Mouse (Mus musculus) kidney, embryonic 14.5 days (tissue): ENCODE measurements around the gene Draxin. TPM values are rescaled to one million over a fixed set of nuclear protein-coding genes. Genes with fewer than 3 reads are reported as not detected.

Source experiments
- ATAC-seq: fragments of 200-750 bp; cut with Nextera tagmentation; 2 replicates; pipeline ENCODE4 v1.8.0; 2017; ENCODE audit warnings: moderate number of reproducible peaks, mild to moderate bottlenecking, moderate TSS enrichment, moderate library complexity; ENCODE audit not compliant: low FRiP score, low TSS enrichment
- H3K27ac ChIP-seq: fragments of 300-500 bp; sonication (generic); 2 replicates; pipeline ENCODE4 v1.5.1; 2014; ENCODE audit warnings: low read depth, mild to moderate bottlenecking, low read length, moderate library complexity, mixed read lengths
- H3K27me3 ChIP-seq: fragments of 300-500 bp; sonication (generic); 2 replicates; pipeline ENCODE4 v1.6.1; 2014; ENCODE audit warnings: mild to moderate bottlenecking, low read length; ENCODE audit not compliant: control insufficient read depth, insufficient read depth
- H3K36me3 ChIP-seq: fragments of 300-500 bp; sonication (generic); 2 replicates; pipeline ENCODE4 v1.6.1; 2014; ENCODE audit warnings: low read length, mixed read lengths; ENCODE audit not compliant: control insufficient read depth, insufficient read depth
- H3K4me1 ChIP-seq: fragments of 300-500 bp; sonication (generic); 2 replicates; pipeline ENCODE4 v1.6.1; 2014; ENCODE audit warnings: low read length, mixed read lengths; ENCODE audit not compliant: control insufficient read depth, insufficient read depth
- H3K4me2 ChIP-seq: fragments of 300-500 bp; sonication (generic); replicated peaks from 2 replicates; pipeline ENCODE4 v1.6.1; 2014; ENCODE audit warnings: low read depth, mild to moderate bottlenecking, low read length
- H3K4me3 ChIP-seq: fragments of 300-500 bp; sonication (generic); 2 replicates; pipeline ENCODE4 v1.5.1; 2014; ENCODE audit warnings: mild to moderate bottlenecking, low read length
- H3K9ac ChIP-seq: fragments of 300-500 bp; sonication (generic); 2 replicates; pipeline ENCODE4 v1.6.1; 2014; ENCODE audit warnings: low read depth, mild to moderate bottlenecking, low read length, moderate library complexity
- H3K9me3 ChIP-seq: fragments of 300-500 bp; sonication (generic); 2 replicates; pipeline ENCODE4 v1.6.1; 2016; ENCODE audit warnings: low read length; ENCODE audit not compliant: control insufficient read depth
- WGBS: fragments of 180-500 bp; shearing (Covaris S2); extraction: QIAGEN DNeasy Blood & Tissue Kit; methylation state at CpG from one replicate; pipeline ENCODE4 v1.1.7; 2014; 5-methylcytosine and 5-hydroxymethylcytosine counted together
- polyA plus RNA-seq: library from polyadenylated mRNA; unstranded; fragments of >200 nt; fragmentation: Nextera tagmentation; extraction: Ambion mirVana; gene quantifications from 2 replicates; pipeline ENCODE4 v1.2.1, GENCODE M21; 2014

Draxin gene
- polyA plus RNA-seq, 1 experiment from 2014 or later = 0.80 TPM

GRCm38 (mm10) chr4:148166986-148167385 is 36.5 kb upstream of the Draxin start:
- Histone ChIP-seq H3K9ac (no peak overlapping the region), H3K4me1 (no peaks in the 10 kb centered on the region; the same call in 1 of the 2 replicates), H3K36me3 (no peaks in the 10 kb centered on the region), H3K9me3 (no peaks in the 10 kb centered on the region), H3K4me2 (no peak overlapping the region), H3K27me3 (peaks cover 68% of the 10 kb centered on the region), H3K27ac (no peak overlapping the region), H3K4me3 (0 out of 2 replicates have a peak overlapping the region, but pooled peaks have one; percentile 3)
- 26% methylated on average over 4 of the region's 4 CpGs for WGBS
- ATAC-seq = no peak

DNA sequence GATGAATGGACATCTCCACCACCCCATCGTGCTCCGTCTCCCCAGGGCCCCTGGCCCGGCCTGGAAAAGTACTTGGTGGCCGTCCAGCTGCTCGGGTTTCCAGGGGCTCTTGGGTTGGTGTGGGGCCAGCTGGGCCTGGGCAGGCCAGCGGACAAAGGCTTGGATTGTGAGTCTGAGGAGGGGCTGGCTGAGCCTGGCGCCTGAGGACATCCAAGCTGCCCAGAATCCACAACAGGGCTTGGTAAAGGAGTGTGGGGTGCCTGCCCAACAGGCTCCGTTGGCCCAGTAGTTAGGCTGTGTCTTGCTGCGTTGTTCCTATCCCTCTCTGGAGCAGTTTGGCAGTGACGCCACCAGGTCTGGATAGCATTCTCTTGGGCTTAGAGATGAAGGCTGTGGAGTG is 35.9 kb upstream of the Draxin start:
- H3K27me3 ChIP-seq = peaks cover 68% of the 10 kb centered on the region
- H3K9ac ChIP-seq = no peak overlapping the region
- WGBS = 5% methylated on average over 10 of the region's 10 CpGs
- no peak for ATAC-seq
- H3K4me3 ChIP-seq = 0 out of 2 replicates have a peak overlapping the region, but pooled peaks have one; percentile 3
- no peak overlapping the region for H3K4me2 ChIP-seq
- H3K36me3 ChIP-seq = no peaks in the 10 kb centered on the region
- H3K9me3 ChIP-seq = no peaks in the 10 kb centered on the region
- no peaks in the 10 kb centered on the region; the same call in 1 of the 2 replicates for H3K4me1 ChIP-seq
- H3K27ac ChIP-seq = no peak overlapping the region

DNA sequence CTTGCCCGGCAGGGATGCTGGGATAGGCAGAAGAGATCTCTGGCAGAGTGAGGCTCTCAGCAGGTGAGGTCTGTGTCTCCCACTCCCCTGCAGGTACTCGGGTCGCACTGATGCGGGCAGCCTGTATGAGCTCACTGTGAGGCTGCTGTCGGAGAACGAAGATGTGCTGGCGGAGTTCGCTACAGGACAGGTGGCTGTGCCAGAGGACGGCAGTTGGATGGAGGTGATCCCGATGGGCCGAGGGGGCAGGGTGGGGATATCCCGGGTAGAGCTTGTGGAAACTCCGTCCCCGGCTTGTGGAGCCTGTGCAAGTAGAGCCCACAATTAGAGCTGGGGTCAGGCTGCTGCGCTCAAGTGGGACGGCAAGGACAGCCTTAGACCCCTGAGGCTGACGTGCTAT is 35.1 kb upstream of the Draxin start:
- Histone ChIP-seq H3K4me3 (no peak overlapping the region), H3K36me3 (no peaks in the 10 kb centered on the region), H3K4me1 (no peaks in the 10 kb centered on the region; the same call in none of the 2 replicates), H3K27ac (no peak overlapping the region), H3K27me3 (peaks cover 73% of the 10 kb centered on the region), H3K9ac (no peak overlapping the region), H3K9me3 (no peaks in the 10 kb centered on the region), H3K4me2 (no peak overlapping the region)
- 3% methylated on average over 17 of the region's 17 CpGs for WGBS
- no peak for ATAC-seq

DNA sequence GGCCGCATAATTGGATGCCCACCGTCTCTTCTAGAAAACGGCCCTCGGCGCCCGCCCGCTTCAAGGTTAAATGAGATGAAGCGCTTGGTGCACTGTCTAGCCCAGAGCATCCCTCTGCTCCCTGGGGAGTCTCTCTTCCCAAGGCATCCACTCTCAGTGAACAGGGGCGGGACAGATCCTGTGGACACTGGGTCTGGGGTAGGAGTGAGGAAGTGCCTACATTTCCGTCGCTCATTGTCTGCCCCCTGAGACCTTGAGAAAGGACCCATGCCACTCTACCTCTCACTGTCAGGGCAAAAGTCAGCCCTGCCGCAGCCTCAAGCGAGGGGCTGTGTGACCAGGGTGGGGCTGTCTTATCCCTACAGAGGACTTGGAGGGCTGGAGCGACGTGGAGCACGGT is 34.0 kb upstream of the Draxin start:
- no peaks in the 10 kb centered on the region for H3K9me3 ChIP-seq
- ATAC-seq = no peak
- H3K4me1 ChIP-seq = no peaks in the 10 kb centered on the region; the same call in none of the 2 replicates
- H3K4me2 ChIP-seq = peak overlapping the region; percentile 41; the same call in 1 of the 2 replicates
- H3K27me3 ChIP-seq = peaks cover 69% of the 10 kb centered on the region
- H3K36me3 ChIP-seq = no peaks in the 10 kb centered on the region
- no peak overlapping the region for H3K27ac ChIP-seq
- H3K4me3 ChIP-seq = 0 out of 2 replicates have a peak overlapping the region, but pooled peaks have one; percentile 24
- H3K9ac ChIP-seq = no peak overlapping the region
- WGBS = 2% methylated on average over 16 of the region's 16 CpGs

GRCm38 (mm10) chr4:148164002-148164439 is 33.5 kb upstream of the Draxin start:
- H3K27me3 ChIP-seq = peaks cover 67% of the 10 kb centered on the region
- no peaks in the 10 kb centered on the region for H3K9me3 ChIP-seq
- no peaks in the 10 kb centered on the region; the same call in none of the 2 replicates for H3K4me1 ChIP-seq
- peak overlapping the region; percentile 41 for H3K4me2 ChIP-seq
- no peak overlapping the region; the same call in 1 of the 2 replicates for H3K9ac ChIP-seq
- peak; percentile 38; the same call in 1 of the 2 replicates for ATAC-seq
- H3K36me3 ChIP-seq = no peaks in the 10 kb centered on the region
- peak overlapping the region; percentile 24 for H3K4me3 ChIP-seq
- under 1% methylated on average over 29 of the region's 29 CpGs for WGBS
- no peak overlapping the region for H3K27ac ChIP-seq

DNA sequence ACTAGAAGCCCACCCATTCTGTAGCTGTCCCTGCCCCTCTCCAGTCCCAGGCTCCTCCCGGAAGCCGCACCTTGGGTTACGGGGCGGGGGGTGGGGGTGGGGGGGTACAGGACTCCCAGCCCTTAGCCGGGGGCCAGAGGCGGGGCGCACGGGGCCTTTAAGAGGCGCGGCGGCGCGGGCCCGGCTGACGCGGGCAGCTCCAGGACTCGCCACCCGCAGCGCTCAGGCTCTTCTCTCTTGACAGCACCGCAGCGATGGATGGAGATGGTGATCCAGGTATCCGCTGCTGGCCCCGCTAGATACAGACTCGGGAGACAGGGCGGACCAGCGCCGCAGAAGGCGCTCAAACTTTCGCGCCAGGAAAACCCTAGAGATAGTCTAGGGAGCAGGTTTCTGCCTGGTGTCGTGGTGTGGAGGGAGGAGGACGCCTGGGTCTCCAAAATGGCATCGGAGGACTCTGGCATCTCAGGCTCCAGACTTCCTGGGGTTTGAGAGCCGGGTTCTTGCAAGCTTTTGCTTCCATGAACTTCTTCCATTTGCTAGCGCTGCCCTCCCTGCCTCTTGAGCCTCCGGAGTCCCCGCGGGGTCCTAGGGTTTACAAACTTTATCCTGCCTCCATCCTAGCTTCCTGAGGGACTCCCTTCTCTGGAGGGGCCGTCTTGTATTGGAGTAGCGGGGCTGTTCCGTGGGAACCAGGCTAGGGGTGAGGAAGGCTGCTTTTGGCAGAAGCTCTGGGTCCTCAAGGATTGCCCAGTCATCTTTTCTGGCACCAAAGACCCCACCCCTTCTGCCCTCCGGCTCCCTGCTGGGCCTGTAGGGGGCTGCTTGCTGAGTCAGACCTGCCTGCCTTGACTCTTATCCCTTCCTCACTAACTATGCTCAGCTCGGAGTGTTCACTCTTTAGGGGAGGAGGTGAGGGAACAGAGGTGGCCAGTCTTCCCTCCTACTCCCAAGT is 30.2 kb upstream of the Draxin start, which contains the start of the genes Fbxo44 and Fbxo2:
Gene Fbxo44, minus strand, starts transcription at position 47 of the 955 bp plus-strand sequence.
Gene Fbxo2, plus strand, starts transcription at position 186 of the 955 bp plus-strand sequence.
- H3K9me3 ChIP-seq = no peaks in the 10 kb centered on the region
- H3K4me3 ChIP-seq = peak within 1 kb of the TSS; percentile 56
- WGBS = under 1% methylated on average over 43 of the region's 43 CpGs
- ATAC-seq = peak; percentile 75
- H3K27ac ChIP-seq = no peak within 1 kb of the TSS
- no peaks in the 10 kb centered on the region for H3K36me3 ChIP-seq
- H3K4me2 ChIP-seq = peak within 1 kb of the TSS; percentile 97
- H3K27me3 ChIP-seq = peaks cover 55% of the 10 kb centered on the region
- H3K4me1 ChIP-seq = peaks cover 5% of the 10 kb centered on the region
- H3K9ac ChIP-seq = peak within 1 kb of the TSS; percentile 67

DNA sequence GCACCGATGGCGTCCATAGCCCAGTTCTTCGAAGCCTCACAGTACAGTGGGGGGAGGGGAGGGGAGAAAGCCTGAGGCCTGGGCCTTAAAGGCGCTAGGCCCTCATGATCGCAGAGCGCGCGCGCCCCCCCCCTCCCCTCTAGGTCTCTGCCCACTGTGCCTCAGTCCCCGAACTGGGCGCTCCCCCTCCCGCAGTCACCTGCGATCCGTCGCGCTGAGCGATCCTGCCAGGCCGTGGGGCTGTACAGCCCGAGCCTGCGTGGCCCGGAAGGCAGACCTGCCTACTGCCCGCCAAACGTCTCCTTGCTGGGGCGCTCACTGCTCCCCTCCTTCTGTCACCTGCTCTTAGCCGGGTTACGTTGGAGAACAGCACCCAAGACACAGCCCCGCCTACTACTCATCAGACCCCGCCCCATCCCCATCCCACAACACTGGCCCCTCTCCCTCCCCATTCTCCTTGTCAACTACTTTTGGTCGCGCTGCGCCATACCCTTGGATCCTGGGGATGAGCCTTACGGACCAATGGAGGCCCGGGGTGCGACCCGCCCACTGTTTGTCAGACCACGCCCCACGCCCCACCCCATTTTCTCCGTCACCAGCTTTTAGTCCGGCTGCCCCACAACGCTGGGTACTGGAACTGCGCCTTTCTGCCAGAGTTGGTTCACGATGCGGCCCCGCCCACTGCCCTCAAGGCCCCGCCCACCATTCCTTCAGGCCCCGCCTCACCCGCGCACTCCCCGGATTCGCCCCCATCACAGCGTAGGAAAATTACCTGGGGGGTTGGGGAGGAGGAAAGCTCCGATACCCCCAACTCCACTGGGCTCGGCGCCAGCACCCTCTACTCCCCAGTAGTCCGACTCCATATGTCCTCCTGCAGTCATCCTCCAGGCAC is 29.3 kb upstream of the Draxin start:
- no peaks in the 10 kb centered on the region for H3K36me3 ChIP-seq
- peaks cover 5% of the 10 kb centered on the region for H3K4me1 ChIP-seq
- peak overlapping the region; percentile 67 for H3K9ac ChIP-seq
- H3K4me3 ChIP-seq = peak overlapping the region; percentile 56
- peak; percentile 87 for ATAC-seq
- H3K4me2 ChIP-seq = peak overlapping the region; percentile 97
- WGBS = under 1% methylated on average over 54 of the region's 55 CpGs
- H3K27ac ChIP-seq = no peak overlapping the region
- H3K9me3 ChIP-seq = no peaks in the 10 kb centered on the region
- peaks cover 46% of the 10 kb centered on the region for H3K27me3 ChIP-seq
